Mouse (Mus musculus) kidney, adult 2 months (tissue): ENCODE measurements around the gene Slc27a2.

Source experiments
- CTCF ChIP-seq: fragments of 200-500 bp; conservative IDR thresholded peaks from 2 replicates; pipeline ENCODE4 v1.5.1; 2011; ENCODE audit warnings: low read depth, mild to moderate bottlenecking, control low read depth, low read length, moderate library complexity, mixed read lengths; ENCODE audit not compliant: insufficient read depth, insufficient read length
- POLR2A ChIP-seq: fragments of 200-500 bp; IDR thresholded peaks from one replicate; pipeline ENCODE4 v1.6.1; 2011; ENCODE audit warnings: low read depth, low read length, control low read depth

DNA sequence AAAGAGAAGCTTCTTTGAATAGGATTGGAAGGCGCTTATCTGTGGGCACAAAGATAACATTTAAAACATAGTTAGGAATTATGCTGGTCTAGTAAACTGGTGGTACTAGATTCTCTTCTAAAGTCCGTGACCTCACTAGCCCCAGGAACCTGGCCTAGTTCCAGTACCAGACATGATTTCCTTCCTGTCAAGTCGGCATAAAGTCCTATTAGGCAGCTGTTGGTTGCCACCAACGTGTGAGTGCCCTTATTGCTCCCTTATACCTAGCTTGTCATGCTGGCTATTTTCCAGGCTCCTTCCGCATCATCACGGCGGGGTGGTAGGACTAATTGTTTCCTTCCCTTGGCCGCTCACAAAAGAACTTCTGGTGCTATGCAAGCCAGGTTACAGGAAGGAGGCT is 30.2 kb upstream of the Slc27a2 start:
- TF ChIP-seq CTCF (no peak), POLR2A (no peak)
